Mouse (Mus musculus) left cerebral cortex, postnatal 10 days (tissue): ENCODE results near the gene Mast4. TPM values are rescaled to one million over a fixed set of nuclear protein-coding genes. Genes with fewer than 3 reads are reported as not detected.
A peak's percentile ranks its signal among the peaks of the same experiment; 100 is the strongest.

ENCODE experiments used
- DNase-seq, 2 experiments: peaks; one replicate each; pipeline ENCODE4 v3.0.0; 2021 to 2022; ENCODE audit warnings: low spot score in 2 of 2, mixed read lengths in 1 of 2; ENCODE audit errors: extremely low spot score in 1 of 2
- intact Hi-C: fragments of 180-260 bp; cut with DNase I; formaldehyde crosslinking; loops from one replicate; pipeline ENCODE4 v1.15.1; 2025
- total RNA-seq, 2 experiments: library from RNA; stranded (reverse); gene quantifications; 2 replicates each; pipeline ENCODE4 v1.2.3; 2021

Mast4 gene
- total RNA-seq, 2 experiments from 2014 or later = 32.6 to 35.0 TPM

GRCm38 (mm10) chr13:103326186-103326585 is 8.1 kb downstream of the Mast4 start:
- no peak for DNase-seq
- intact Hi-C loops = no loop called here

- no peak for DNase-seq
- intact Hi-C loops = no loop called here
Observed at GRCm38 (mm10) chr13:103319881-103320280, 14.4 kb downstream of the Mast4 start.

GRCm38 (mm10) chr13:103319317-103319716 is 15.0 kb downstream of the Mast4 start:
- intact Hi-C loops = no loop called here
- no peak for DNase-seq

GRCm38 (mm10) chr13:103316777-103317367 is 17.4 kb downstream of the Mast4 start:
- no peak for DNase-seq
- intact Hi-C loops = no loop called here

GRCm38 (mm10) chr13:103315113-103315708 is 19.1 kb downstream of the Mast4 start:
- intact Hi-C loops = no loop called here
- DNase-seq = no peak

GRCm38 (mm10) chr13:103308296-103308695 is 26.0 kb downstream of the Mast4 start:
- intact Hi-C loops = no loop called here
- DNase-seq = no peak

- no peak for DNase-seq
- intact Hi-C loops = no loop called here
Observed at GRCm38 (mm10) chr13:103303826-103304225, 30.5 kb downstream of the Mast4 start.

- intact Hi-C loops = no loop called here
- no peak for DNase-seq
Observed at GRCm38 (mm10) chr13:103302508-103302907, 31.8 kb downstream of the Mast4 start.

GRCm38 (mm10) chr13:103302077-103302476 is 32.2 kb downstream of the Mast4 start:
- no peak for DNase-seq
- intact Hi-C loops = no loop called here

- intact Hi-C loops = no loop called here
- DNase-seq = no peak
Observed at GRCm38 (mm10) chr13:103294424-103294823, 39.9 kb downstream of the Mast4 start.

- no peak for DNase-seq
- intact Hi-C loops = no loop called here
Observed at GRCm38 (mm10) chr13:103293121-103293520, 41.2 kb downstream of the Mast4 start.

GRCm38 (mm10) chr13:103291098-103291497 is 43.2 kb downstream of the Mast4 start:
- no peak for DNase-seq
- intact Hi-C loops = no loop called here

- intact Hi-C loops = no loop called here
Observed at GRCm38 (mm10) chr13:103285821-103286220, 48.5 kb downstream of the Mast4 start.

GRCm38 (mm10) chr13:103285036-103285435 is 49.3 kb downstream of the Mast4 start:
- intact Hi-C loops = no loop called here

More at GRCm38 (mm10) chr13:103285821-103286220, 48.5 kb downstream of the Mast4 start:
- DNase-seq = peak in 1 of 2 experiments; percentile 32

GRCm38 (mm10) chr13:103270856-103271391 is 63.4 kb downstream of the Mast4 start:
- DNase-seq = no peak
- intact Hi-C loops = no loop called here

More at GRCm38 (mm10) chr13:103285036-103285435, 49.3 kb downstream of the Mast4 start:
- peak in 1 of 2 experiments; percentile 11 for DNase-seq

GRCm38 (mm10) chr13:103262707-103263106 is 71.6 kb downstream of the Mast4 start:
- no peak for DNase-seq
- intact Hi-C loops = no loop called here

GRCm38 (mm10) chr13:103262061-103262460 is 72.2 kb downstream of the Mast4 start:
- no peak for DNase-seq
- intact Hi-C loops = no loop called here

- intact Hi-C loops = no loop called here
Observed at GRCm38 (mm10) chr13:103260414-103260813, 73.9 kb downstream of the Mast4 start.

GRCm38 (mm10) chr13:103258106-103258505 is 76.2 kb downstream of the Mast4 start:
- intact Hi-C loops = no loop called here
- no peak for DNase-seq

More at GRCm38 (mm10) chr13:103260414-103260813, 73.9 kb downstream of the Mast4 start:
- no peak for DNase-seq

GRCm38 (mm10) chr13:103254861-103255260 is 79.4 kb downstream of the Mast4 start:
- no peak for DNase-seq
- intact Hi-C loops = no loop called here
